Mouse (Mus musculus): ENCODE data around the gene C130050O18Rik.

DNA sequence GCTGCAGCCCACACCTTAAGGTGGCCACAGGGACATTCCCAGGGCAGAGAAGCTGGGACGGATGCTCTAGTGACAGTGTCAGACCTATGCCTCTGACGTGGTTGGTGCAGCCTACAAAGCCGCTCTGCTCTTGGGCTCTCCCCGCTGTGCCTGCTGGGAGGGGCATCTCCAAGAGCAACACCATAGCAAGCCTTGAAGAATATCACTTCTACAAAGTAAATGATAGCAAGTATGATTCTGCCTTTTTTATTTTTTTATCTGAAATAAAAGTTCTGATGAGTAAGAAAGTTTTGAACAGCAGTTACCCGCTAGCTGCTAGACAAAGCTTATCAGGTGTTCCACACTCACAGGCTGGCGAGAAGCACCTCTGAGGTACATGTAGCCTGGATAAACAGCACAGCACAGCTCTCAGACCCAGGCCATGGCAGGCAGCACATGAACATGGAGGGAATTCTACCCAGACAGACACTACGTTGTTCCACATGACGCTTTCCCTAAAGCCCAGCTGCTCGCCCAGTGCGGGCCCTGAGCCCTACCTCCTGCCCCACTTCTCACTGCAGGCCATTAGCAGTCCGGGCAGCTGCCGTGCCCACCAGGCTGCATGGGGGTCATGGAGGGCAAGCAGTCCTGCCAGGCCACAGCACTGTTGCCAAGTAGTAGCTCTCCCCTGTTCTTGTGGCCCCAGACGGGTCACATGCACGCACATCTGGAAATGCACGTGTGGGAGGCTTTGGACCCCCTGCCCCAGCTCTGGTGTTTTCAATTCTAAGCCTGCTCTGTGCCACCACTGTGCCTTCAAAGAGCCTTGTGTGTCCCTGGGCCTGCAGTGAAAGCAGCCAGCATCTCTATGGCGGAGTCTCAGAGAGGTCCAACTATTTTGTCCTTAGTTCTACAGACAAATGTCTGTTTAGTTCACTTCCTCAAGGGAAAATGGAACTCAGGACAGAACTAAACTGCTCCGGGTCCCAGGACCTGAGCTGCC, 16.1 kb upstream of the C130050O18Rik start:
- TF ChIP-seq CTCF (IDR thresholded peaks at IDR 0.05; ENCODE audit: borderline replicate concordance, extremely low read depth, insufficient read depth, insufficient read length) (no peak), POLR2A (IDR thresholded peaks at IDR 0.05; ENCODE audit: borderline replicate concordance, extremely low read depth, insufficient read depth, insufficient read length, poor library complexity, severe bottlenecking) (no peak)

Measured in brain, embryonic 14.5 days (tissue).